Mouse (Mus musculus): ENCODE results near the gene Btbd16.

DNA sequence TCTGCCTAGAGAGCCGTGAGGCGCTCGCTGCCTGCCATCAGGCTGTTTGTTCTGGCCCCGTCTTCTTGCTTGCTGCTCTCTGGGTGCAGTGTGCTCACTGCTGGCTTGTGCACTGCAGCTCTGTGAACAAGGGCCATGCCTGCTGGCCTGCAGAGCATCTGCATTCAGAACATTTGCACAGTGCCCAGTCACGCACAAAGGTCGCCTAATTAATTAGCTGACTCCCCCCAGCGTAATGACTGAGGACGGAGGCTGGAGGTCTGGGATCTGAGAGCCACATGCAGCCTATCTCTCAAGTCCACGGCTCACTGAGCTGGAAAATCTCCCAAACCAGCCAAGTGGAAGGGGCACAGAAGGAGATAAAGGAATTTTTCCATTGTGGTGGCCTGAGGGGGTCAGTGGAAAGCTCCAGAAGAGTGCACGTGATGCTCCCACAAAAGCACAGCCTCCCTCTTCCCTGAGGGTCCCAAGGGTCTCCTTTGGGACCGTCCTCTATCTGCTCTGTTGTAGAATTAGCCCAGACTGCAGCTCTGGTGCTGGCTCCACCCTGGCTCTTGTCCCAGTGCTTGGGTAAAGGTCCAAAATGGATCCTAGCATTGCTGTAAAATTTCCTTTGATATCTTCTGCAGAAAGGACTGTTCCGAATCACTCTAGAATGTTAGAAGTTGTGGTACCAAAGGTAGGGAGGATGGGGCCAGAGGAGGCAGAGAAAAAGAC, 64.2 kb downstream of the Btbd16 start:
- no peak for TF ChIP-seq CTCF (IDR thresholded peaks at IDR 0.05; ENCODE audit: low read depth, low read length)
- TF ChIP-seq GATA1 (IDR thresholded peaks at IDR 0.05; ENCODE audit: borderline replicate concordance, low read length) = no peak
- no peak for TF ChIP-seq POLR2AphosphoS5 (IDR thresholded peaks at IDR 0.05; ENCODE audit: insufficient replicate concordance, low read depth, low read length)
- TF ChIP-seq GATA2 (IDR thresholded peaks at IDR 0.05; ENCODE audit: borderline replicate concordance, low read depth, low read length) = no peak
